Mouse (Mus musculus): ENCODE measurements around the gene Ip6k1. TPM values are rescaled to one million over a fixed set of nuclear protein-coding genes. Genes with fewer than 3 reads are reported as not detected.

The Ip6k1 gene
- polyA plus RNA-seq, 1 experiment from 2014 or later: 27.9 TPM

DNA sequence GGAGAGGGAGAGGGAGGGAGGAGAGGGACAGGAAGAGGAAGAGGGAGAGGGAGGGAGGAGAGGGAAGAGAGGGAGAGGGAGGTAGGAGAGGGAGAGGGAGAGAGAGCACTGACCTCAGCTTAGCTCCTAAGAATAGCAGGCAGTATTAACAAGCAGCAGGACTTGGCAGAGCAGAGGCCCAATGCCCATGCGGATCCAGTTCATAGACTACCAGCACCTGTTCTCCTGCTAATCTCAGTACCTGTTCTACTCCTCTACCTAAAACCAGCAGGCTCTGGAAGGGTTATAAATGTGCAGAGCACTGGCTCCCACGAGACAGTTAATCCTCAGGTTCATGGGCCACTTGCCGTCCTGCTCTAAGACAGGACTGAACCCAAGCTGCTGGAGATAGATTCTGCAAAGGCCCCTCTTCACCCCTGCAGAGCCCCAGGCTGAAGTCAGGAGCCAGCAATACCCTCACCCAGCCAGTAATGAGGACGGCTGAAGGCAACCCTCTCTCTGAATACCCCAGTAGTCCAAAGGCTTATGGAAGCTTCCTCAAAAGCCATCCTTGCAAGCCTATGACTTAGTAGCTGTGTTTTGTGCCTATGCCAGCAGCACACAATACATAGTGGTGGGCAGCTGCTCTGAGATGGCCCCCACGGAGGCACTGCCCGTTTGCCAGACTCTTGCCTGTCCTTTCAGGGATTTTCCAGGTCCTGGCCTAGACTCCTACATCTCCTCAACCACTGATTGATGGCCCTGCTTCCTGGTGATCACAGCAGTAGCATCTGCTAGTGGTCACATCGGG, 71.0 kb downstream of the Ip6k1 start:
- Histone ChIP-seq H3K4me3 (ENCODE audit: low read depth, low read length) (no peak overlapping the region), H3K27ac (ENCODE audit: low read depth, low read length) (0 out of 2 replicates have a peak overlapping the region, but pooled peaks have one; percentile 11), H3K36me3 (ENCODE audit: control insufficient read depth, insufficient read depth) (peaks cover 40% of the 10 kb centered on the region), H3K9me3 (ENCODE audit: control insufficient read depth) (no peaks in the 10 kb centered on the region), H3K9ac (ENCODE audit: low read depth, low read length) (no peak overlapping the region), H3K4me2 (replicated peaks; ENCODE audit: low read depth) (no peak overlapping the region), H3K27me3 (replicated peaks; ENCODE audit: control insufficient read depth, insufficient read depth, low read length) (no peaks in the 10 kb centered on the region), H3K4me1 (replicated peaks; ENCODE audit: control insufficient read depth, insufficient read depth, low read length) (no peaks in the 10 kb centered on the region)
- TF ChIP-seq CTCF (IDR thresholded peaks at IDR 0.05; ENCODE audit: low read depth): no peak
- no peak for ATAC-seq
- WGBS: 70% methylated on average over 7 of the region's 7 CpGs

GRCm38 (mm10) chr9:108080168-108080567, 77.9 kb downstream of the Ip6k1 start, which contains the start of gene Mst1:
TSS of gene Mst1 (plus strand) at chr9:108080436.
- Histone ChIP-seq H3K4me3 (ENCODE audit: low read depth, low read length) (peak within 1 kb of the TSS; percentile 63), H3K4me1 (replicated peaks; ENCODE audit: control insufficient read depth, insufficient read depth, low read length) (peaks cover 17% of the 10 kb centered on the region), H3K27ac (ENCODE audit: low read depth, low read length) (peak within 1 kb of the TSS; percentile 68; the same call in 1 of the 2 replicates), H3K36me3 (ENCODE audit: control insufficient read depth, insufficient read depth) (peaks cover 12% of the 10 kb centered on the region), H3K4me2 (replicated peaks; ENCODE audit: low read depth) (peak within 1 kb of the TSS; percentile 85), H3K9ac (ENCODE audit: low read depth, low read length) (peak within 1 kb of the TSS; percentile 82), H3K9me3 (ENCODE audit: control insufficient read depth) (no peaks in the 10 kb centered on the region), H3K27me3 (replicated peaks; ENCODE audit: control insufficient read depth, insufficient read depth, low read length) (no peaks in the 10 kb centered on the region)
- ATAC-seq: no peak
- WGBS: 67% methylated on average over 5 of the region's 5 CpGs
- TF ChIP-seq CTCF (IDR thresholded peaks at IDR 0.05; ENCODE audit: low read depth): no peak

- Histone ChIP-seq H3K27ac (ENCODE audit: low read depth, low read length) (no peak overlapping the region), H3K4me1 (replicated peaks; ENCODE audit: control insufficient read depth, insufficient read depth, low read length) (peaks cover 17% of the 10 kb centered on the region), H3K4me3 (ENCODE audit: low read depth, low read length) (0 out of 2 replicates have a peak overlapping the region, but pooled peaks have one; percentile 9), H3K27me3 (replicated peaks; ENCODE audit: control insufficient read depth, insufficient read depth, low read length) (no peaks in the 10 kb centered on the region), H3K9ac (ENCODE audit: low read depth, low read length) (peak overlapping the region; percentile 4; the same call in 1 of the 2 replicates), H3K9me3 (ENCODE audit: control insufficient read depth) (no peaks in the 10 kb centered on the region), H3K36me3 (ENCODE audit: control insufficient read depth, insufficient read depth) (peaks cover 30% of the 10 kb centered on the region), H3K4me2 (replicated peaks; ENCODE audit: low read depth) (peak overlapping the region; percentile 39)
- WGBS: 1% methylated on average over 19 of the region's 19 CpGs
- TF ChIP-seq CTCF (IDR thresholded peaks at IDR 0.05; ENCODE audit: low read depth): no peak
- ATAC-seq: no peak
These were observed 80.2 kb downstream of the Ip6k1 start for GRCm38 (mm10) chr9:108082549-108082948.

DNA sequence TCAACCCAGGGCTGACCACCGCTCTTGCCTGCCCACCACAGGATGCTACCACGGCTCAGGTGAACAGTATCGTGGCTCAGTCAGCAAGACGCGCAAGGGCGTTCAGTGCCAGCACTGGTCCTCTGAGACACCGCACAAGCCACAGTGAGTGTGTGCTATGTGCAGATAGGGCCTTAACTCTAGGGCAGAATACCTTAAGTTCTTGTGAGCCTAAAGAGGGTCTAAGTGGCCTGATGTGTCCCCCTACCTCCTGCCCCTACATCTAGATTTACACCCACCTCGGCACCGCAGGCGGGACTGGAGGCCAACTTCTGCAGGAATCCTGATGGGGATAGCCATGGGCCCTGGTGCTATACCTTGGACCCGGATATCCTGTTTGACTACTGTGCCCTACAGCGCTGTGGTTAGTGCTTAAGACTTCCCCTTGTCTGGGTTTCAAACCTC, 80.7 kb downstream of the Ip6k1 start, which contains the start of gene Rnf123:
TSS of gene Rnf123 (minus strand) at position 359 of the 444 bp plus-strand sequence.
- H3K27me3 ChIP-seq (replicated peaks; ENCODE audit: control insufficient read depth, insufficient read depth, low read length): no peaks in the 10 kb centered on the region
- peaks cover 35% of the 10 kb centered on the region for H3K36me3 ChIP-seq (ENCODE audit: control insufficient read depth, insufficient read depth)
- no peak for TF ChIP-seq CTCF (IDR thresholded peaks at IDR 0.05; ENCODE audit: low read depth)
- no peaks in the 10 kb centered on the region for H3K9me3 ChIP-seq (ENCODE audit: control insufficient read depth)
- peak within 1 kb of the TSS; percentile 4; the same call in 1 of the 2 replicates for H3K9ac ChIP-seq (ENCODE audit: low read depth, low read length)
- peaks cover 17% of the 10 kb centered on the region for H3K4me1 ChIP-seq (replicated peaks; ENCODE audit: control insufficient read depth, insufficient read depth, low read length)
- H3K4me2 ChIP-seq (replicated peaks; ENCODE audit: low read depth): peak within 1 kb of the TSS; percentile 39
- ATAC-seq: peak; percentile 12; the same call in 1 of the 2 replicates
- H3K27ac ChIP-seq (ENCODE audit: low read depth, low read length): no peak within 1 kb of the TSS
- H3K4me3 ChIP-seq (ENCODE audit: low read depth, low read length): 0 out of 2 replicates have a peak within 1 kb of the TSS, but pooled peaks have one; percentile 9
- WGBS: 30% methylated on average over 12 of the region's 12 CpGs

- no peak for TF ChIP-seq CTCF (IDR thresholded peaks at IDR 0.05; ENCODE audit: low read depth)
- ATAC-seq: no peak
- 57% methylated on average over 6 of the region's 6 CpGs for WGBS
These were observed 81.3 kb downstream of the Ip6k1 start for GRCm38 (mm10) chr9:108083561-108083960.

GRCm38 (mm10) chr9:108085261-108085660, 83.0 kb downstream of the Ip6k1 start:
- H3K27me3 ChIP-seq (replicated peaks; ENCODE audit: control insufficient read depth, insufficient read depth, low read length): no peaks in the 10 kb centered on the region
- H3K36me3 ChIP-seq (ENCODE audit: control insufficient read depth, insufficient read depth): peaks cover 57% of the 10 kb centered on the region
- WGBS: 70% methylated on average over 4 of the region's 4 CpGs

More at GRCm38 (mm10) chr9:108083561-108083960, 81.3 kb downstream of the Ip6k1 start:
- Histone ChIP-seq H3K36me3 (ENCODE audit: control insufficient read depth, insufficient read depth) (peaks cover 40% of the 10 kb centered on the region), H3K9ac (ENCODE audit: low read depth, low read length) (no peak overlapping the region), H3K4me3 (ENCODE audit: low read depth, low read length) (no peak overlapping the region), H3K9me3 (ENCODE audit: control insufficient read depth) (no peaks in the 10 kb centered on the region), H3K4me1 (replicated peaks; ENCODE audit: control insufficient read depth, insufficient read depth, low read length) (peaks cover 17% of the 10 kb centered on the region), H3K27ac (ENCODE audit: low read depth, low read length) (no peak overlapping the region), H3K4me2 (replicated peaks; ENCODE audit: low read depth) (no peak overlapping the region), H3K27me3 (replicated peaks; ENCODE audit: control insufficient read depth, insufficient read depth, low read length) (no peaks in the 10 kb centered on the region)

More at GRCm38 (mm10) chr9:108085261-108085660, 83.0 kb downstream of the Ip6k1 start:
- Histone ChIP-seq H3K4me3 (ENCODE audit: low read depth, low read length) (no peak overlapping the region), H3K4me1 (replicated peaks; ENCODE audit: control insufficient read depth, insufficient read depth, low read length) (peaks cover 14% of the 10 kb centered on the region), H3K9me3 (ENCODE audit: control insufficient read depth) (no peaks in the 10 kb centered on the region), H3K9ac (ENCODE audit: low read depth, low read length) (no peak overlapping the region), H3K27ac (ENCODE audit: low read depth, low read length) (peak overlapping the region; percentile 22), H3K4me2 (replicated peaks; ENCODE audit: low read depth) (no peak overlapping the region)
- no peak for TF ChIP-seq CTCF (IDR thresholded peaks at IDR 0.05; ENCODE audit: low read depth)
- peak; percentile 62 for ATAC-seq
